In genomic region chr13:24144141-24144540, GRCm38 (mm10) we compare ENCODE assay signal across 10 mouse cellular contexts.
DNase-seq lines count a peak whose midpoint lies in the region; ATAC-seq lines count a peak whose summit lies in the region.
"Had no signal": no experiment of that assay in that cellular context is flagged by ENCODE, and none has a peak within 500 bp of the region (broad histone marks: within the 10 kb centered on the region; RNA-seq: fewer than 3 reads in every experiment).

No protein-coding gene starts in this region.

- WGBS in hindbrain, embryonic 16.5 days = 46% methylated on average over 2 of the region's 2 CpGs
- WGBS in hindbrain, embryonic 14.5 days = 81% methylated on average over 2 of the region's 2 CpGs

- H3K4me3 ChIP-seq in hindbrain, embryonic 16.5 days (ENCODE audit: low read length) = no peak overlapping the region
- H3K4me3 ChIP-seq in hindbrain, embryonic 14.5 days (replicated peaks; ENCODE audit: low read length) = no peak overlapping the region
- H3K4me3 ChIP-seq: limb, embryonic 13.5 days; neural tube, embryonic 13.5 days had no signal

- H3K27me3 ChIP-seq in hindbrain, embryonic 16.5 days (replicated peaks; ENCODE audit: control insufficient read depth, insufficient read depth, low read length) = no peaks in the 10 kb centered on the region
- H3K27me3 ChIP-seq in hindbrain, embryonic 14.5 days (ENCODE audit: control insufficient read depth, insufficient read depth, low read length) = no peaks in the 10 kb centered on the region
- H3K27me3 ChIP-seq: limb, embryonic 13.5 days; neural tube, embryonic 13.5 days had no signal

- DNase-seq in hindbrain, embryonic 14.5 days (ENCODE audit: low spot score) = no peak
- DNase-seq in urinary bladder, postnatal 14 days (ENCODE audit: low spot score) = peak; percentile 9
- DNase-seq in urinary bladder, adult 18-20 months (ENCODE audit: low spot score in 2 of 2) = no peak
- DNase-seq in heart, postnatal 14 days = peak; percentile 5 to 17
- no peak for DNase-seq in layer of hippocampus, postnatal 36 days

- peak; percentile 61; the same call in 1 of the 2 replicates for ATAC-seq in hindbrain, embryonic 16.5 days
- no peak for ATAC-seq in hindbrain, embryonic 14.5 days (ENCODE audit: low FRiP score)
- ATAC-seq in megakaryocyte, adult 5-6 weeks (ENCODE audit: poor library complexity, severe bottlenecking) = no peak

- no peak overlapping the region for H3K27ac ChIP-seq in hindbrain, embryonic 16.5 days (ENCODE audit: low read depth, low read length)
- no peak overlapping the region for H3K27ac ChIP-seq in hindbrain, embryonic 14.5 days
- H3K27ac ChIP-seq: limb, embryonic 13.5 days; neural tube, embryonic 13.5 days had no signal

- no peaks in the 10 kb centered on the region for H3K9me3 ChIP-seq in hindbrain, embryonic 16.5 days (ENCODE audit: control insufficient read depth, low read length)
- H3K9me3 ChIP-seq in hindbrain, embryonic 14.5 days (ENCODE audit: control insufficient read depth, low read length) = no peaks in the 10 kb centered on the region
- H3K9me3 ChIP-seq: limb, embryonic 13.5 days; neural tube, embryonic 13.5 days had no signal

- H3K9ac ChIP-seq in hindbrain, embryonic 16.5 days (ENCODE audit: low read depth, low read length) = no peak overlapping the region
- no peak overlapping the region for H3K9ac ChIP-seq in hindbrain, embryonic 14.5 days
- H3K9ac ChIP-seq: limb, embryonic 13.5 days; neural tube, embryonic 13.5 days had no signal

- H3K4me1 ChIP-seq in hindbrain, embryonic 16.5 days (ENCODE audit: control insufficient read depth, insufficient read depth, low read depth, low read length) = no peaks in the 10 kb centered on the region
- no peaks in the 10 kb centered on the region for H3K4me1 ChIP-seq in hindbrain, embryonic 14.5 days (replicated peaks; ENCODE audit: control insufficient read depth, insufficient read depth, low read length)
- H3K4me1 ChIP-seq: limb, embryonic 13.5 days; neural tube, embryonic 13.5 days had no signal

- no peaks in the 10 kb centered on the region for H3K36me3 ChIP-seq in hindbrain, embryonic 16.5 days (ENCODE audit: control insufficient read depth, insufficient read depth, low read length)
- H3K36me3 ChIP-seq in hindbrain, embryonic 14.5 days (replicated peaks; ENCODE audit: control insufficient read depth, insufficient read depth) = no peaks in the 10 kb centered on the region
- H3K36me3 ChIP-seq: neural tube, embryonic 13.5 days had no signal

- intact Hi-C loops in heart, postnatal 14 days (cut with DNase I) = no loop called here

- no peak overlapping the region for H3K4me2 ChIP-seq in hindbrain, embryonic 16.5 days (ENCODE audit: low read length)
- H3K4me2 ChIP-seq in hindbrain, embryonic 14.5 days (replicated peaks) = no peak overlapping the region
- H3K4me2 ChIP-seq: limb, embryonic 13.5 days; midbrain, embryonic 11.5 days; neural tube, embryonic 13.5 days had no signal

Comparison
In these comparisons a context has a peak if more than half of its experiments do, and no peak if none do; other contexts are left out.
1. DNase-seq: peak in urinary bladder, postnatal 14 days (single experiment) and heart, postnatal 14 days (2 of 2); none in hindbrain, embryonic 14.5 days (single experiment), urinary bladder, adult 18-20 months (0 of 2) and layer of hippocampus, postnatal 36 days (0 of 2).